ENCODE assay signal across 8 mouse cellular contexts in genomic region chr8:70527111-70527511, GRCm38 (mm10). TPM values are rescaled to one million over a fixed set of nuclear protein-coding genes. Genes with fewer than 3 reads are reported as not detected.
DNase-seq lines count a peak whose midpoint lies in the region; ATAC-seq and TF ChIP-seq lines count a peak whose summit lies in the region.

No protein-coding gene starts in this region.

- H3K27me3 ChIP-seq in heart, adult 2 months (ENCODE audit: control insufficient read depth, insufficient read depth, low read length) = no peaks in the 10 kb centered on the region
- H3K27me3 ChIP-seq in C2C12 (ENCODE audit: control insufficient read depth, insufficient read depth, insufficient read length) = no peaks in the 10 kb centered on the region
- no peaks in the 10 kb centered on the region for H3K27me3 ChIP-seq in forebrain, embryonic 13.5 days
- no peaks in the 10 kb centered on the region for H3K27me3 ChIP-seq in liver, embryonic 13.5 days

- peak overlapping the region; percentile 94 for H3K9ac ChIP-seq in heart, adult 2 months (ENCODE audit: low read depth, low read length)
- peak overlapping the region; percentile 92 for H3K9ac ChIP-seq in forebrain, embryonic 13.5 days
- peak overlapping the region; percentile 96 for H3K9ac ChIP-seq in liver, embryonic 13.5 days

- ATAC-seq in forebrain, embryonic 13.5 days = no peak
- ATAC-seq in liver, embryonic 13.5 days (ENCODE audit: low read depth) = peak; percentile 42

- peaks cover 5% of the 10 kb centered on the region for H3K4me1 ChIP-seq in heart, adult 2 months (ENCODE audit: control insufficient read depth, insufficient read depth, low read length)
- peaks cover 33% of the 10 kb centered on the region for H3K4me1 ChIP-seq in forebrain, embryonic 13.5 days
- H3K4me1 ChIP-seq in liver, embryonic 13.5 days (replicated peaks) = peaks cover 64% of the 10 kb centered on the region

- TF ChIP-seq CTCF in heart, adult 2 months (IDR thresholded peaks at IDR 0.05) = no peak
- no peak for TF ChIP-seq CTCF in C2C12 (IDR thresholded peaks at IDR 0.05; ENCODE audit: control insufficient read depth, insufficient read depth, insufficient read length)

- intact Hi-C loops in heart, adult 2 months (cut with DNase I) = loop anchor here (10.0 kb wide), 1 partner anchor 248 kb away; the partner anchor contains the start of gene Pik3r2

- DNase-seq in heart, adult 2 months = no peak
- no peak for DNase-seq in heart, adult 11 months
- DNase-seq in liver, embryonic 13.5 days = no peak
- DNase-seq in right cerebral cortex, postnatal 4 days = no peak
- no peak for DNase-seq in right cerebral cortex, postnatal 36 days (ENCODE audit: low spot score in 2 of 2)
- no peak for DNase-seq in testis, postnatal 10 days (ENCODE audit: low spot score)

- peak overlapping the region; percentile 71 for H3ac ChIP-seq in C2C12 (ENCODE audit: control insufficient read depth, insufficient read length, low read depth)

- no peak for TF ChIP-seq POLR2A in heart, adult 2 months (IDR thresholded peaks at IDR 0.05; ENCODE audit: insufficient read depth, low read depth, low read length)

- H3K27ac ChIP-seq in heart, adult 2 months = peak overlapping the region; percentile 96
- H3K27ac ChIP-seq in forebrain, embryonic 13.5 days = peak overlapping the region; percentile 2; the same call in 1 of the 2 replicates
- H3K27ac ChIP-seq in liver, embryonic 13.5 days = peak overlapping the region; percentile 92

- H3K4me3 ChIP-seq in heart, adult 2 months = peak overlapping the region; percentile 97
- peak overlapping the region; percentile 61 for H3K4me3 ChIP-seq in C2C12 (ENCODE audit: insufficient read depth, poor library complexity, severe bottlenecking)
- H3K4me3 ChIP-seq in forebrain, embryonic 13.5 days = peak overlapping the region; percentile 77
- H3K4me3 ChIP-seq in liver, embryonic 13.5 days (replicated peaks) = peak overlapping the region; percentile 89

- TF ChIP-seq EP300 in heart, adult 2 months (IDR thresholded peaks at IDR 0.05; ENCODE audit: insufficient read depth, low read depth, low read length) = no peak

- peak overlapping the region; percentile 88 for H3K4me2 ChIP-seq in forebrain, embryonic 13.5 days
- peak overlapping the region; percentile 79 for H3K4me2 ChIP-seq in liver, embryonic 13.5 days

- WGBS in heart, adult 2 months = 1% methylated on average over 8 of the region's 8 CpGs
- 2% methylated on average over 8 of the region's 8 CpGs for WGBS in forebrain, embryonic 13.5 days
- 0% methylated on average over 8 of the region's 8 CpGs for WGBS in liver, embryonic 13.5 days (ENCODE audit: insufficient replicate concordance)

- no peaks in the 10 kb centered on the region for H3K9me3 ChIP-seq in forebrain, embryonic 13.5 days (replicated peaks)
- H3K9me3 ChIP-seq in liver, embryonic 13.5 days (replicated peaks) = no peaks in the 10 kb centered on the region

- peaks cover 24% of the 10 kb centered on the region for H3K79me3 ChIP-seq in C2C12 (ENCODE audit: low read depth)

- H3K36me3 ChIP-seq in heart, adult 2 months (ENCODE audit: control insufficient read depth, insufficient read depth, low read length) = no peaks in the 10 kb centered on the region
- peaks cover 15% of the 10 kb centered on the region for H3K36me3 ChIP-seq in C2C12 (ENCODE audit: control insufficient read depth, insufficient read depth)
- peaks cover 27% of the 10 kb centered on the region for H3K36me3 ChIP-seq in forebrain, embryonic 13.5 days (ENCODE audit: poor library complexity, severe bottlenecking)
- H3K36me3 ChIP-seq in liver, embryonic 13.5 days = peaks cover 24% of the 10 kb centered on the region

- peaks cover 1% of the 10 kb centered on the region; the same call in 1 of the 2 replicates for H3K79me2 ChIP-seq in heart, adult 2 months (replicated peaks; ENCODE audit: control insufficient read depth, insufficient read depth, low read length)
- peaks cover 38% of the 10 kb centered on the region for H3K79me2 ChIP-seq in C2C12 (ENCODE audit: control insufficient read depth, insufficient read depth)

TF ChIP-seq in C2C12, 6 proteins besides CTCF, POLR2A, EP300 and RAD21:
- TF ChIP-seq USF1 (IDR thresholded peaks at IDR 0.05; ENCODE audit: low read depth) = no peak
TF ChIP-seq in C2C12: peak in this region for 0.

RNA-seq across cellular contexts. Expression of gene Fkbp8, which starts 0.4 kb away (rescaled TPM):
- total RNA-seq in heart, adult 2 months (2021) = 100 to 1,000 TPM; 116 to 135 TPM
- polyA plus RNA-seq in heart, adult 2 months (2012; rRNA removed) = 179 and 201 TPM in 2 replicates
- polyA plus RNA-seq in C2C12 (2012; fragmentation: generic; extraction: Trizol) = 256 TPM
- polyA plus RNA-seq in forebrain, embryonic 13.5 days (2015; fragmentation: Nextera tagmentation; extraction: Ambion mirVana) = 357 and 385 TPM in 2 replicates
- 177 and 182 TPM in 2 replicates for polyA plus RNA-seq in liver, embryonic 13.5 days (2015; fragmentation: Nextera tagmentation; extraction: Ambion mirVana)

RNA-seq across cellular contexts. Expression of gene Kxd1, which starts 0.6 kb away (rescaled TPM):
- total RNA-seq in heart, adult 2 months (2021) = 10 to 100 TPM; 80.4 to 99.4 TPM
- polyA plus RNA-seq in heart, adult 2 months (2012; rRNA removed) = 111 and 121 TPM in 2 replicates
- polyA plus RNA-seq in C2C12 (2012; fragmentation: generic; extraction: Trizol) = 47.5 TPM
- 52.5 and 53.6 TPM in 2 replicates for polyA plus RNA-seq in forebrain, embryonic 13.5 days (2015; fragmentation: Nextera tagmentation; extraction: Ambion mirVana)
- 36.2 TPM in 2 replicates for polyA plus RNA-seq in liver, embryonic 13.5 days (2015; fragmentation: Nextera tagmentation; extraction: Ambion mirVana)

RNA-seq across cellular contexts. Expression of gene Ell, which starts 12.1 kb away (rescaled TPM):
- 10 to 100 TPM in 1 of 2 experiments, 1 to 10 TPM in 1; 9.6 to 12.0 TPM for total RNA-seq in heart, adult 2 months (2021)
- polyA plus RNA-seq in heart, adult 2 months (2012; rRNA removed) = 12.7 and 13.8 TPM in 2 replicates
- polyA plus RNA-seq in C2C12 (2012; fragmentation: generic; extraction: Trizol) = 12.3 TPM
- polyA plus RNA-seq in forebrain, embryonic 13.5 days (2015; fragmentation: Nextera tagmentation; extraction: Ambion mirVana) = 16.5 and 16.6 TPM in 2 replicates
- 9.7 and 10.5 TPM in 2 replicates for polyA plus RNA-seq in liver, embryonic 13.5 days (2015; fragmentation: Nextera tagmentation; extraction: Ambion mirVana)

RNA-seq across cellular contexts. Expression of gene Uba52, which starts 16.5 kb away (rescaled TPM):
- total RNA-seq in heart, adult 2 months (2021) = 1,000 to 10,000 TPM; 1,480 to 1,595 TPM
- 439 and 626 TPM in 2 replicates for polyA plus RNA-seq in heart, adult 2 months (2012; rRNA removed)
- 1,556 TPM for polyA plus RNA-seq in C2C12 (2012; fragmentation: generic; extraction: Trizol)
- 812 and 920 TPM in 2 replicates for polyA plus RNA-seq in forebrain, embryonic 13.5 days (2015; fragmentation: Nextera tagmentation; extraction: Ambion mirVana)
- polyA plus RNA-seq in liver, embryonic 13.5 days (2015; fragmentation: Nextera tagmentation; extraction: Ambion mirVana) = 736 and 758 TPM in 2 replicates

RNA-seq across cellular contexts. Expression of gene Rex1bd, which starts 20.6 kb away (rescaled TPM):
- 100 to 1,000 TPM; 111 to 118 TPM for total RNA-seq in heart, adult 2 months (2021)
- 129 and 145 TPM in 2 replicates for polyA plus RNA-seq in heart, adult 2 months (2012; rRNA removed)
- polyA plus RNA-seq in C2C12 (2012; fragmentation: generic; extraction: Trizol) = 199 TPM
- polyA plus RNA-seq in forebrain, embryonic 13.5 days (2015; fragmentation: Nextera tagmentation; extraction: Ambion mirVana) = 150 and 154 TPM in 2 replicates
- polyA plus RNA-seq in liver, embryonic 13.5 days (2015; fragmentation: Nextera tagmentation; extraction: Ambion mirVana) = 81.2 and 82.3 TPM in 2 replicates

Comparison
In these comparisons a context has a peak if more than half of its experiments do, and no peak if none do; other contexts are left out.
1. H3K27ac ChIP-seq: peak in every context shown above with its lines; median percentile 96 in heart, adult 2 months; 92 in liver, embryonic 13.5 days; 2 in forebrain, embryonic 13.5 days.